Mouse (Mus musculus) B cell, adult 67 days (primary cell): ENCODE measurements around the gene Gm45837. TPM values are rescaled to one million over a fixed set of nuclear protein-coding genes. Genes with fewer than 3 reads are reported as not detected.

Experiments used
- total RNA-seq, 2 experiments: library from RNA; stranded (reverse); gene quantifications; 4 replicates each; pipeline ENCODE4 v1.2.4; 2023

Gene Gm45837
- total RNA-seq, result 10 to 100 TPM; 22.6 to 31.4 TPM

DNA sequence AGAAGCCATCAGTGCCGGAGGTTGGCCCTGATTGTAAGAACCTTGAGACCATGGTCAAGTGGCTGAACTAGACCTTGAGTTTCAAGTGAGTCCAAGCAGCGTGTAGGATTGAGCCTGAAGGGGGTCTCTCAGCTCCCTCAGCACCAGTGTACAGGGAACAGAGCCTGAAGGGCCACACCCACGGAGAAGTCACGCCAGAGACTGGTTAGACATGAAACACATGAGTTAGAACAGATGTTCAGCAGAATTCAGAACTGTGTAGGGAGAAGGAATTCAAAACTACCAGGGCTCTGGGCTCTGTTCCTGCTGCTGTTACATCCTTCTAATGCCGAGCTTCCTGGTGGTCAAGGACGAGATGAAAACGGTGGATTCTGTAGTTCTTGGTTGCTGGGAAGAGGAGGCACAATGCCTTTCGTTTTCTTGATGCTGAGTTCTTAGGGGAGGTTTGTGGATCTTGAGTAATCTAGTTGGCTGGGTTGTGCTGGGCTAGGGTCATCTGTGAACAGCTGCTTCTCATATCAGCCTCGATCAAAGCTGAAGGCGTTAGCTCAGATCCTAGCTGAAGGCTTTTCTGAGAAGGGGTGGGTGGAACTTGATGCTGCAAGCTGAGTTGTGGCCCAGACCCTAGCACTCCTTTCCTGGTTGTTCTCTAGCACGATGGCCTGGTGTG lies at the start of gene Gm45837:
TSS of gene Gm45837 (plus strand) at position 620 of the 670 bp plus-strand sequence.

DNA sequence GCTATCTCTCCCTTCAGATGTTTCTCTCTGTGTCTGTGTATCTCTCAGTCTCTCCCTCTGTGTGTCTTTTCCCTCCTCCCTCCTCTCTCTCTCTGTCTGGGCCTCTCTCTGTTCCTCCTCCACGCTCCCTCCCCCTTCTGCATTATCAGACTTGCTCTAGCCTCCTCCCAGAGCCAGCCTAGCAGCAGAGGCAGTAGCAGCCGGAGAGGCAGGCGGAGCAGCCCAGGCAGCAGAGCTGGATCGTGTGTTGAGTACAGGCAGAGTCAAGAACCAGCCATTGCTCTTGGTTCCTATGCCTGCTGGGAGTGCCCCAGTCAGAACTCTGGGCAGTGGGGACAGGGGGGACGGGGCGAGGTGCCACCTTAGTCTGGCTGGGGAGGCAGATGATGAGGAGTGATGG lies 10.8 kb downstream of the Gm45837 start, which contains the start of gene Pde2a:
TSS of gene Pde2a (plus strand) at position 163 of the 400 bp plus-strand sequence.

Other genes starting within 250 kb of the Gm45837 start
- gene Atg16l2, start 108.6 kb upstream of the Gm45837 start, total RNA-seq, result 100 to 1,000 TPM; 174 to 187 TPM
- 10 to 100 TPM; 38.2 to 43.6 TPM for gene Stard10, start 93.8 kb upstream of the Gm45837 start, total RNA-seq
- gene Arap1, start 62.8 kb upstream of the Gm45837 start, total RNA-seq, result 100 to 1,000 TPM; 482 to 530 TPM
- gene Pde2a, start 10.8 kb downstream of the Gm45837 start, total RNA-seq, result 10 to 100 TPM; 43.4 to 44.3 TPM
- 1 to 10 TPM in 1 of 2 experiments, under 1 TPM in 1; 0.44 to 1.1 TPM for gene Art2b, start 174.7 kb downstream of the Gm45837 start, total RNA-seq